Mouse (Mus musculus) heart, postnatal 25 days (tissue): ENCODE measurements around the gene Sufu. TPM values are rescaled to one million over a fixed set of nuclear protein-coding genes. Genes with fewer than 3 reads are reported as not detected.
A peak's percentile ranks its signal among the peaks of the same experiment; 100 is the strongest.

ENCODE experiments used
- DNase-seq: peaks from one replicate; pipeline ENCODE4 v3.0.0; 2022; ENCODE audit warnings: low spot score
- intact Hi-C: fragments of 180-260 bp; cut with DNase I; formaldehyde crosslinking; loops from one replicate; pipeline ENCODE4 v1.15.1; 2025
- total RNA-seq, 2 experiments: library from RNA; stranded (reverse); gene quantifications; 2 replicates each; pipeline ENCODE4 v1.2.3; 2021

The Sufu gene
- total RNA-seq, 2 experiments from 2014 or later: 12.0 to 12.6 TPM

GRCm38 (mm10) chr19:46455032-46455431, 58.3 kb downstream of the Sufu start:
- DNase-seq: peak; percentile 40
- intact Hi-C loops: loop anchor here (2.0 kb wide), 3 partner anchors 22 to 70 kb away; partner anchors contain the start of gene Trim8

- DNase-seq: no peak
- intact Hi-C loops: loop anchor here (2.0 kb wide), 3 partner anchors 21 to 69 kb away; partner anchors contain the start of gene Trim8
Measured at GRCm38 (mm10) chr19:46455556-46455955, 58.9 kb downstream of the Sufu start.

- intact Hi-C loops: no loop called here
- no peak for DNase-seq
Measured at GRCm38 (mm10) chr19:46456018-46456735, 59.5 kb downstream of the Sufu start.

GRCm38 (mm10) chr19:46457798-46458197, 61.1 kb downstream of the Sufu start:
- intact Hi-C loops: no loop called here

GRCm38 (mm10) chr19:46459256-46459655, 62.6 kb downstream of the Sufu start:
- no peak for DNase-seq
- intact Hi-C loops: no loop called here

More at GRCm38 (mm10) chr19:46457798-46458197, 61.1 kb downstream of the Sufu start:
- peak; percentile 33 for DNase-seq

- peak; percentile 38 for DNase-seq
- intact Hi-C loops: no loop called here
Measured at GRCm38 (mm10) chr19:46459889-46460288, 63.2 kb downstream of the Sufu start.

- no peak for DNase-seq
- intact Hi-C loops: no loop called here
Measured at GRCm38 (mm10) chr19:46462574-46462973, 65.9 kb downstream of the Sufu start.

- intact Hi-C loops: no loop called here
Measured at GRCm38 (mm10) chr19:46463446-46463845, 66.8 kb downstream of the Sufu start.

GRCm38 (mm10) chr19:46466160-46466559, 69.5 kb downstream of the Sufu start:
- DNase-seq: no peak
- intact Hi-C loops: no loop called here

More at GRCm38 (mm10) chr19:46463446-46463845, 66.8 kb downstream of the Sufu start:
- DNase-seq: no peak

- intact Hi-C loops: no loop called here
- DNase-seq: no peak
Measured at GRCm38 (mm10) chr19:46467051-46467503, 70.4 kb downstream of the Sufu start.

- intact Hi-C loops: no loop called here
- no peak for DNase-seq
Measured at GRCm38 (mm10) chr19:46470364-46471240, 73.9 kb downstream of the Sufu start.

GRCm38 (mm10) chr19:46471324-46472093, 74.8 kb downstream of the Sufu start:
- intact Hi-C loops: no loop called here
- DNase-seq: no peak

GRCm38 (mm10) chr19:46477432-46477845, 80.7 kb downstream of the Sufu start:
- intact Hi-C loops: loop anchor here (2.0 kb wide), 1 partner anchor 23 kb away; no protein-coding TSS in a partner anchor
- DNase-seq: no peak

- peak; percentile 54 for DNase-seq
- intact Hi-C loops: no loop called here
Measured at GRCm38 (mm10) chr19:46478242-46478641, 81.5 kb downstream of the Sufu start.

- intact Hi-C loops: no loop called here
- peak; percentile 67 for DNase-seq
Measured at GRCm38 (mm10) chr19:46478826-46479225, 82.1 kb downstream of the Sufu start.

- intact Hi-C loops: no loop called here
- DNase-seq: no peak
Measured at GRCm38 (mm10) chr19:46479306-46480075, 82.8 kb downstream of the Sufu start.

GRCm38 (mm10) chr19:46480624-46481345, 84.1 kb downstream of the Sufu start:
- intact Hi-C loops: no loop called here
- no peak for DNase-seq

- DNase-seq: no peak
- intact Hi-C loops: no loop called here
Measured at GRCm38 (mm10) chr19:46481352-46481751, 84.7 kb downstream of the Sufu start.
